13 mouse cellular contexts compared by ENCODE assay signal in genomic region chr1:168733066-168733465, GRCm38 (mm10).
DNase-seq lines count a peak whose midpoint lies in the region.
"Had no signal": no experiment of that assay in that cellular context is flagged by ENCODE, and none has a peak within 500 bp of the region (broad histone marks: within the 10 kb centered on the region; RNA-seq: fewer than 3 reads in every experiment).

No protein-coding gene starts in this region.

- peak; percentile 15 for DNase-seq in adrenal gland, postnatal 14 days
- no peak for DNase-seq in adrenal gland, postnatal 10 days
- peak; percentile 2 for DNase-seq in embryo, embryonic 10.5 days (ENCODE audit: low spot score)
- no peak for DNase-seq in embryo, embryonic 10 days (ENCODE audit: low spot score)
- peak; percentile 57 for DNase-seq in retina, embryonic 14.5 days (ENCODE audit: low spot score)
- no peak for DNase-seq in yolk sac, embryonic 10.5 days (ENCODE audit: low spot score)
- DNase-seq: adrenal gland, adult 8-10 months; B cell, adult 2 months; cerebellum, adult 11-12 months; cerebellum, adult 2 months; cerebellum, adult 9-10 months; cerebellum, postnatal 10 days; cerebellum, postnatal 25 days had no signal

Comparison
In these comparisons a context has a peak if more than half of its experiments do, and no peak if none do; other contexts are left out.
1. DNase-seq: peak in adrenal gland, postnatal 14 days (single experiment), embryo, embryonic 10.5 days (single experiment) and retina, embryonic 14.5 days (single experiment); none in adrenal gland, postnatal 10 days (single experiment), embryo, embryonic 10 days (single experiment) and yolk sac, embryonic 10.5 days (single experiment).